Mouse (Mus musculus): ENCODE results near the gene Cdc14a. TPM values are rescaled to one million over a fixed set of nuclear protein-coding genes. Genes with fewer than 3 reads are reported as not detected.
A peak's percentile ranks its signal among the peaks of the same experiment; 100 is the strongest.

Cdc14a gene
- polyA plus RNA-seq, 2 experiments, result 1.3 to 1.8 TPM

GRCm38 (mm10) chr3:116311173-116311572 lies 112.7 kb downstream of the Cdc14a start:
- Histone ChIP-seq H3K36me3 (replicated peaks; ENCODE audit: control insufficient read depth, insufficient read depth, low read depth) (no peaks in the 10 kb centered on the region), H3K4me1 (replicated peaks; ENCODE audit: control insufficient read depth in 2 of 2, insufficient read depth in 2 of 2, low read length in 1 of 2) (peaks cover 10 to 25% of the 10 kb centered on the region in 2 experiments), H3K4me2 (ENCODE audit: low read depth) (peak overlapping the region; percentile 1; the same call in 1 of the 2 replicates), H3K27ac (no peak overlapping the region), H3K4me3 (ENCODE audit: insufficient read depth in 1 of 2, low read depth in 2 of 2, low read length in 2 of 2) (no peak overlapping the region), H3K9me3 (ENCODE audit: control insufficient read depth, low read length) (no peaks in the 10 kb centered on the region), H3K9ac (replicated peaks) (no peak overlapping the region), H3K27me3 (ENCODE audit: control insufficient read depth, insufficient read depth, low read length) (no peaks in the 10 kb centered on the region)
- DNase-seq (ENCODE audit: low read depth in 3 of 3, low spot score in 3 of 3) (peak in 1 of 3 experiments; percentile 6), ATAC-seq (ENCODE audit: insufficient read depth) (peak; percentile 90)
- 39% methylated on average over 2 of the region's 2 CpGs for WGBS (ENCODE audit: insufficient replicate concordance)
- TF ChIP-seq EP300 (IDR thresholded peaks at IDR 0.05; ENCODE audit: low read depth) (peak; percentile 69), CTCF (IDR thresholded peaks at IDR 0.05; ENCODE audit: low read depth) (no peak)

GRCm38 (mm10) chr3:116310672-116311071 lies 113.2 kb downstream of the Cdc14a start:
- TF ChIP-seq EP300 (IDR thresholded peaks at IDR 0.05; ENCODE audit: low read depth) (no peak), CTCF (IDR thresholded peaks at IDR 0.05; ENCODE audit: low read depth) (no peak)
- no peak overlapping the region for H3K9ac ChIP-seq (replicated peaks)
- peaks cover 10 to 25% of the 10 kb centered on the region in 2 experiments for H3K4me1 ChIP-seq (replicated peaks; ENCODE audit: control insufficient read depth in 2 of 2, insufficient read depth in 2 of 2, low read length in 1 of 2)
- no peaks in the 10 kb centered on the region for H3K27me3 ChIP-seq (ENCODE audit: control insufficient read depth, insufficient read depth, low read length)
- no peak overlapping the region for H3K27ac ChIP-seq
- no peak overlapping the region for H3K4me3 ChIP-seq (ENCODE audit: insufficient read depth in 1 of 2, low read depth in 2 of 2, low read length in 2 of 2)
- DNase-seq (ENCODE audit: low read depth in 3 of 3, low spot score in 3 of 3) (no peak), ATAC-seq (ENCODE audit: insufficient read depth) (peak; percentile 60; the same call in 1 of the 2 replicates)
- no peaks in the 10 kb centered on the region for H3K9me3 ChIP-seq (ENCODE audit: control insufficient read depth, low read length)
- no peaks in the 10 kb centered on the region for H3K36me3 ChIP-seq (replicated peaks; ENCODE audit: control insufficient read depth, insufficient read depth, low read depth)
- no peak overlapping the region for H3K4me2 ChIP-seq (ENCODE audit: low read depth)
- WGBS (ENCODE audit: insufficient replicate concordance), result 64% methylated on average over 4 of the region's 4 CpGs

DNA sequence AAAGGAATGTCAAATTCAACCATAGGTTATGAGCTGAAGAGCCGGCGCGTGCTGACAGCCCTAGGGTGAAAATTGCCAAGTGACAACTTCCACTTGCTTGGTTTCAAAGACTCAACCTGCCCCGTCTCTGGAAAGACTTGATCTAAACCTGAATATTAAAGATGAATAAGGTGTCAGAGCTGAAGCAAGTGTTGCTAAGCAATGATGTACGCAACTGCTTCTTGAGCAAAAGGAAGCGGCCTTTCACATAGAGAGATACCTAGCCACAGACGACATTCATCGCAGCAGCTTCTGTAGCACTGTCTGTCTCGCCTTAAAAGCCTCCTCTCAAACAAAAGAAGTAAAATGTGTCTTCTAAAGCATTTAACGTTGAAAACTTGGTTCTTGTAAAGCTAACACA lies 113.8 kb downstream of the Cdc14a start:
- H3K36me3 ChIP-seq (replicated peaks; ENCODE audit: control insufficient read depth, insufficient read depth, low read depth), result no peaks in the 10 kb centered on the region
- no peak overlapping the region for H3K4me2 ChIP-seq (ENCODE audit: low read depth)
- ATAC-seq (ENCODE audit: insufficient read depth), result no peak
- DNase-seq (ENCODE audit: low read depth in 3 of 3, low spot score in 3 of 3), result no peak
- H3K4me3 ChIP-seq (ENCODE audit: insufficient read depth in 1 of 2, low read depth in 2 of 2, low read length in 2 of 2), result no peak overlapping the region
- H3K27me3 ChIP-seq (ENCODE audit: control insufficient read depth, insufficient read depth, low read length), result no peaks in the 10 kb centered on the region
- H3K9me3 ChIP-seq (ENCODE audit: control insufficient read depth, low read length), result no peaks in the 10 kb centered on the region
- WGBS (ENCODE audit: insufficient replicate concordance), result 87% methylated on average over 10 of the region's 10 CpGs
- H3K27ac ChIP-seq, result no peak overlapping the region
- no peak for TF ChIP-seq EP300 (IDR thresholded peaks at IDR 0.05; ENCODE audit: low read depth)
- no peak for TF ChIP-seq CTCF (IDR thresholded peaks at IDR 0.05; ENCODE audit: low read depth)
- peaks cover 10 to 25% of the 10 kb centered on the region in 2 experiments for H3K4me1 ChIP-seq (replicated peaks; ENCODE audit: control insufficient read depth in 2 of 2, insufficient read depth in 2 of 2, low read length in 1 of 2)
- H3K9ac ChIP-seq (replicated peaks), result no peak overlapping the region

GRCm38 (mm10) chr3:116304800-116305753 lies 118.8 kb downstream of the Cdc14a start:
- H3K9ac ChIP-seq (replicated peaks), result no peak overlapping the region
- 77% methylated on average over 18 of the region's 18 CpGs for WGBS (ENCODE audit: insufficient replicate concordance)
- DNase-seq (ENCODE audit: low read depth in 3 of 3, low spot score in 3 of 3) (no peak), ATAC-seq (ENCODE audit: insufficient read depth) (no peak)
- TF ChIP-seq EP300 (IDR thresholded peaks at IDR 0.05; ENCODE audit: low read depth) (no peak), CTCF (IDR thresholded peaks at IDR 0.05; ENCODE audit: low read depth) (no peak; the same call in 1 of the 2 replicates)
- H3K27me3 ChIP-seq (ENCODE audit: control insufficient read depth, insufficient read depth, low read length), result no peaks in the 10 kb centered on the region
- no peaks in the 10 kb centered on the region for H3K36me3 ChIP-seq (replicated peaks; ENCODE audit: control insufficient read depth, insufficient read depth, low read depth)
- H3K4me2 ChIP-seq (ENCODE audit: low read depth), result no peak overlapping the region
- H3K9me3 ChIP-seq (ENCODE audit: control insufficient read depth, low read length), result no peaks in the 10 kb centered on the region
- peaks cover 0 to 10% of the 10 kb centered on the region in 2 experiments; a peak in 2 of 4 replicates for H3K4me1 ChIP-seq (replicated peaks; ENCODE audit: control insufficient read depth in 2 of 2, insufficient read depth in 2 of 2, low read length in 1 of 2)
- no peak overlapping the region for H3K4me3 ChIP-seq (ENCODE audit: insufficient read depth in 1 of 2, low read depth in 2 of 2, low read length in 2 of 2)
- no peak overlapping the region for H3K27ac ChIP-seq

DNA sequence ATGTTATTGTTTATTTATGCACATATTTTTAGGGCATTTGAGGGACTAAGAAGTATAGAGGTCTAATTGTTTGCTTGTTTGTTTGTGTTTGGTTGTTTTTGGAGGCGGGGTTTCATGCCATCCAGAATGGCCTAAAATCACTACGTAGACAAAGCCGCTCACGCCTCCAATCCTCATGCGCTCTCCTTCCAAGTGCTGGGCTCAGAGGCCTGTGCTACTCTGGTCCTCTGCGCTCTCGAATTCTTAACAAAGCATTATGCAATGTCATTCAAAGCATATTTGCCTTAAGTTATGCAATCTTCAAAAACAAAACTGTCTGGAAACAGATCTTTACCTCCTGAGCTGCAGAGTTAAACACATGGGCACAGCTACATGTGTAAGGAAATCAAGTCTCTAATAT lies 121.3 kb downstream of the Cdc14a start:
- Histone ChIP-seq H3K27ac (no peak overlapping the region), H3K4me3 (ENCODE audit: insufficient read depth in 1 of 2, low read depth in 2 of 2, low read length in 2 of 2) (no peak overlapping the region), H3K36me3 (replicated peaks; ENCODE audit: control insufficient read depth, insufficient read depth, low read depth) (no peaks in the 10 kb centered on the region), H3K27me3 (ENCODE audit: control insufficient read depth, insufficient read depth, low read length) (no peaks in the 10 kb centered on the region), H3K9me3 (ENCODE audit: control insufficient read depth, low read length) (no peaks in the 10 kb centered on the region), H3K9ac (replicated peaks) (no peak overlapping the region), H3K4me2 (ENCODE audit: low read depth) (no peak overlapping the region), H3K4me1 (replicated peaks; ENCODE audit: control insufficient read depth in 2 of 2, insufficient read depth in 2 of 2, low read length in 1 of 2) (no peaks in the 10 kb centered on the region)
- no peak for ATAC-seq (ENCODE audit: insufficient read depth)
- no peak for TF ChIP-seq CTCF (IDR thresholded peaks at IDR 0.05; ENCODE audit: low read depth)
- no peak for TF ChIP-seq EP300 (IDR thresholded peaks at IDR 0.05; ENCODE audit: low read depth)
- WGBS (ENCODE audit: insufficient replicate concordance), result 86% methylated on average over 7 of the region's 7 CpGs
- DNase-seq (ENCODE audit: low read depth in 3 of 3, low spot score in 3 of 3), result no peak

Data from liver, embryonic 14.5 days (tissue).